Mouse (Mus musculus): ENCODE data around the gene Gpr12.
"Not testable (repeated sequence)": the region's sequence is repeated elsewhere in the genome, so short reads cannot be mapped to it uniquely, and the experiment has no call there.

Gene Gpr12

GRCm38 (mm10) chr5:146596612-146597502 lies 11.8 kb upstream of the Gpr12 start:
- no peaks in the 10 kb centered on the region for H3K36me3 ChIP-seq (ENCODE audit: insufficient read depth, low read length)
- H3K4me1 ChIP-seq (replicated peaks; ENCODE audit: low read depth, low read length) = peaks cover 13% of the 10 kb centered on the region
- no peaks in the 10 kb centered on the region for H3K27me3 ChIP-seq (ENCODE audit: insufficient read depth, low read length)
- TF ChIP-seq POU5F1 (IDR thresholded peaks at IDR 0.05; ENCODE audit: borderline replicate concordance, low read length) = no peak
- no peak for TF ChIP-seq NANOG (IDR thresholded peaks at IDR 0.05; ENCODE audit: borderline replicate concordance, low read length)
- no peak for TF ChIP-seq CTCF (conservative IDR thresholded peaks at IDR 0.05; ENCODE audit: low read length)
- H3K9me3 ChIP-seq (ENCODE audit: low read length) = peaks cover 12% of the 10 kb centered on the region; the same call in 1 of the 2 replicates
- H3K4me3 ChIP-seq (replicated peaks; ENCODE audit: low read length) = no peak overlapping the region

DNA sequence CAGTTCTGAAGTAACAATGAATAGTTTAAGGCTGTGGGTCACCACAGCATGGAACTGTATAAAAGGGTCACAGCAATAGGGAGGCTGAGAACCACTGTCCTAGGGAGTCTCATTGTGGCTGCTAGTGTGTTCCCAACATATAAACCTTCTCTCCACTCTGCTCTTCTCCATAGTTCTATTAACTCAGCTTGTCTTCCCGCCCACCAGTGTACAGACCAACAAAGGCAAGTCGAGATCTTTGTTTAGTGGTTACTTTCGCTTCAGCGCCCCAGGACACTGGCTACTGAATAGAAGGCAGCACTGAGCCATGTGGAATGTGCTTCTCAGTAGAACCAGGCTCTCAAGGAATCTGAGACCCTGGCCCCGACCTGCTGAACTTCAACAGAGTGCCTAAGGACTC lies 7.5 kb upstream of the Gpr12 start:
- Histone ChIP-seq H3K4me1 (replicated peaks; ENCODE audit: low read depth, low read length) (peaks cover 41% of the 10 kb centered on the region), H3K9me3 (ENCODE audit: low read length) (peaks cover 8% of the 10 kb centered on the region; the same call in 1 of the 2 replicates), H3K4me3 (replicated peaks; ENCODE audit: low read length) (no peak overlapping the region), H3K27me3 (ENCODE audit: insufficient read depth, low read length) (peaks cover 9% of the 10 kb centered on the region), H3K36me3 (ENCODE audit: insufficient read depth, low read length) (no peaks in the 10 kb centered on the region)
- TF ChIP-seq CTCF (conservative IDR thresholded peaks at IDR 0.05; ENCODE audit: low read length) (no peak), POU5F1 (IDR thresholded peaks at IDR 0.05; ENCODE audit: borderline replicate concordance, low read length) (no peak), NANOG (IDR thresholded peaks at IDR 0.05; ENCODE audit: borderline replicate concordance, low read length) (no peak)

- Histone ChIP-seq H3K36me3 (ENCODE audit: insufficient read depth, low read length) (no peaks in the 10 kb centered on the region), H3K9me3 (ENCODE audit: low read length) (peaks cover 8% of the 10 kb centered on the region; the same call in 1 of the 2 replicates), H3K4me1 (replicated peaks; ENCODE audit: low read depth, low read length) (peaks cover 43% of the 10 kb centered on the region), H3K4me3 (replicated peaks; ENCODE audit: low read length) (no peak overlapping the region), H3K27me3 (ENCODE audit: insufficient read depth, low read length) (peaks cover 12% of the 10 kb centered on the region)
- TF ChIP-seq POU5F1 (IDR thresholded peaks at IDR 0.05; ENCODE audit: borderline replicate concordance, low read length) (no peak), NANOG (IDR thresholded peaks at IDR 0.05; ENCODE audit: borderline replicate concordance, low read length) (no peak), CTCF (conservative IDR thresholded peaks at IDR 0.05; ENCODE audit: low read length) (no peak)
Observed at GRCm38 (mm10) chr5:146591636-146592035, 6.6 kb upstream of the Gpr12 start.

DNA sequence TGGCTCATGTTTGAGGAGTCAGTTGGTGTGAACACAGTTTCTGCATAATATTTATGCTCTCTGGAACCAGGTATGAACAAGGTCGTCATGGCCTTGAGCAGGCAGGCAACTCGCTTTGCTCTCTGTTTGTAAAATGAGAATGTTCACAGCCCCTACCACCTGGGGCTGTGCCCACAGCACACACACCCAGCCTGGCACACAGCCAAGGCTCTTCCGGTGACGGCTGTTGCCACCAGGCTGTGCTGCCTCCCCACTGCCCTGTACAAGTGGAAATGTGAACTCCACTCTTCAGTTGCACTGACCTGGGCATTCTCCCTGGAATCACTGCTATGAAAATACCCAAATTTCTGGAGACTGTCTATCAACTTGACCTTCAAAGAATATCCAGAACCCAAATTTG lies 5.9 kb upstream of the Gpr12 start:
- Histone ChIP-seq H3K4me1 (replicated peaks; ENCODE audit: low read depth, low read length) (peaks cover 48% of the 10 kb centered on the region), H3K36me3 (ENCODE audit: insufficient read depth, low read length) (no peaks in the 10 kb centered on the region), H3K27me3 (ENCODE audit: insufficient read depth, low read length) (peaks cover 18% of the 10 kb centered on the region), H3K4me3 (replicated peaks; ENCODE audit: low read length) (no peak overlapping the region), H3K9me3 (ENCODE audit: low read length) (peaks cover 8% of the 10 kb centered on the region; the same call in 1 of the 2 replicates)
- TF ChIP-seq POU5F1 (IDR thresholded peaks at IDR 0.05; ENCODE audit: borderline replicate concordance, low read length) = no peak
- TF ChIP-seq CTCF (conservative IDR thresholded peaks at IDR 0.05; ENCODE audit: low read length) = no peak
- TF ChIP-seq NANOG (IDR thresholded peaks at IDR 0.05; ENCODE audit: borderline replicate concordance, low read length) = no peak

DNA sequence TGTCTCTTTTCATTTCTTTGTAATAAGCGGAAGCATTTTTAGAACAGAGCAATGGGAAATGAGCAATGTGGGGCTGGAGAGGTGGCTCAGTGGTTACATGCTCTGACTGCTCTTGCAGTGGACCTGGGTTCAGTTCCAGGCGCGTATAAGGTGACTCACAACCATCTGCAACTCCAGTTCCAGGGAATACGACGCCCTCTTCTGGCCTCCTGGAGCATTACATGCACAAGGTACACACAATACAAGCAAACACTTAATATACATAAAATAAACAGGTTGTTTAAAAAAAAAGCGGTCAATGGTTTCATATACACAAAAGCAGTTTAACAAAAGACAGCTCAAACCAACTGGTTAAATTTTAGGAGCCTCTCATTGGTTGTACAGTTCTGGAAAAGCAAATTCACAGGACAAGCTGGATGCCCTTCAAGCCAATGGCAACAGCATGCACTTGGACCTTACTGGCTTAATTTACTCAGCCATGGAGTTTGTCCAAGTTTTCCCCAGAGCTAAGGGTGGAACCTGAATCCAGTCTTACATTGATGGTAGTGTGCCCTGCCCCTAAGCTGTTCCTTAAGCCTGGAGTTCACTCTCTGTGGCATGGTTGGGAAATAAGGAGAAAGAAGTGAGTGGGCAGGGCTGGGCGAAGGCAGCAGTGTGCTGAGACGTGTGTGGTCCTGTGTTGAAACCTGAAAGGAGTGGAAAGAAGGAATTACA lies 1.5 kb upstream of the Gpr12 start:
- Histone ChIP-seq H3K4me1 (replicated peaks; ENCODE audit: low read depth, low read length) (peaks cover 59% of the 10 kb centered on the region), H3K4me3 (replicated peaks; ENCODE audit: low read length) (no peak overlapping the region), H3K27me3 (ENCODE audit: insufficient read depth, low read length) (peaks cover 51% of the 10 kb centered on the region), H3K9me3 (ENCODE audit: low read length) (no peaks in the 10 kb centered on the region), H3K36me3 (ENCODE audit: insufficient read depth, low read length) (no peaks in the 10 kb centered on the region)
- TF ChIP-seq POU5F1 (IDR thresholded peaks at IDR 0.05; ENCODE audit: borderline replicate concordance, low read length) (no peak), CTCF (conservative IDR thresholded peaks at IDR 0.05; ENCODE audit: low read length) (peak; percentile 56), NANOG (IDR thresholded peaks at IDR 0.05; ENCODE audit: borderline replicate concordance, low read length) (no peak)

- H3K27me3 ChIP-seq (ENCODE audit: insufficient read depth, low read length) = peaks cover 51% of the 10 kb centered on the region
- no peaks in the 10 kb centered on the region for H3K9me3 ChIP-seq (ENCODE audit: low read length)
- peaks cover 46% of the 10 kb centered on the region for H3K4me1 ChIP-seq (replicated peaks; ENCODE audit: low read depth, low read length)
- H3K4me3 ChIP-seq (replicated peaks; ENCODE audit: low read length) = peak overlapping the region; percentile 80
- no peaks in the 10 kb centered on the region for H3K36me3 ChIP-seq (ENCODE audit: insufficient read depth, low read length)
- TF ChIP-seq NANOG (IDR thresholded peaks at IDR 0.05; ENCODE audit: borderline replicate concordance, low read length) = no peak
- no peak for TF ChIP-seq CTCF (conservative IDR thresholded peaks at IDR 0.05; ENCODE audit: low read length)
- no peak for TF ChIP-seq POU5F1 (IDR thresholded peaks at IDR 0.05; ENCODE audit: borderline replicate concordance, low read length)
Observed at GRCm38 (mm10) chr5:146585307-146585651, 240 bp upstream of the Gpr12 start.

DNA sequence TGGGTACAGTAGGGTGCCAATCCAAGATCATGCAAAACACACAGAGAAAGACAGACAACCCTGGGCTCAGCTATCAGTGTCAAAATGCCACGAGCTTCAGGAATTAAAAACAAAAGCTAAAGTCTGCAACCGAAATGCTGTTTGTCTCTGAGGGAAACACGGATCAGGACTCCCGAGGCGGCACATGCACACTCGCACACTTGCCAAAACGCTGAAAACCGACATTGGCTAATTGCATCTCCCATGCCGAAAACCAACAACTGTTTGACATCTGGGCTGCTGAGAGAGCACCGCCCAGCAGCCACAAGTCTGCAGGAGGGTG lies 922 bp downstream of the Gpr12 start:
- H3K27me3 ChIP-seq (ENCODE audit: insufficient read depth, low read length) = peaks cover 51% of the 10 kb centered on the region
- peaks cover 35% of the 10 kb centered on the region for H3K4me1 ChIP-seq (replicated peaks; ENCODE audit: low read depth, low read length)
- no peaks in the 10 kb centered on the region for H3K9me3 ChIP-seq (ENCODE audit: low read length)
- H3K4me3 ChIP-seq (replicated peaks; ENCODE audit: low read length) = peak overlapping the region; percentile 80
- TF ChIP-seq POU5F1 (IDR thresholded peaks at IDR 0.05; ENCODE audit: borderline replicate concordance, low read length) (no peak), NANOG (IDR thresholded peaks at IDR 0.05; ENCODE audit: borderline replicate concordance, low read length) (no peak), CTCF (conservative IDR thresholded peaks at IDR 0.05; ENCODE audit: low read length) (no peak)
- no peaks in the 10 kb centered on the region for H3K36me3 ChIP-seq (ENCODE audit: insufficient read depth, low read length)

GRCm38 (mm10) chr5:146576668-146577067 lies 8.4 kb downstream of the Gpr12 start:
- H3K36me3 ChIP-seq (ENCODE audit: insufficient read depth, low read length) = no peaks in the 10 kb centered on the region
- peaks cover 6% of the 10 kb centered on the region; the same call in 1 of the 2 replicates for H3K27me3 ChIP-seq (ENCODE audit: insufficient read depth, low read length)
- TF ChIP-seq CTCF (conservative IDR thresholded peaks at IDR 0.05; ENCODE audit: low read length) (peak; percentile 65), POU5F1 (IDR thresholded peaks at IDR 0.05; ENCODE audit: borderline replicate concordance, low read length) (no peak)
- H3K4me3 ChIP-seq (replicated peaks; ENCODE audit: low read length) = no peak overlapping the region
- no peaks in the 10 kb centered on the region for H3K9me3 ChIP-seq (ENCODE audit: low read length)
- H3K4me1 ChIP-seq (replicated peaks; ENCODE audit: low read depth, low read length) = no peaks in the 10 kb centered on the region

GRCm38 (mm10) chr5:146572735-146573042 lies 12.3 kb downstream of the Gpr12 start:
- not testable (repeated sequence) for H3K27me3 ChIP-seq (ENCODE audit: insufficient read depth, low read length); H3K9me3 ChIP-seq (ENCODE audit: low read length); H3K36me3 ChIP-seq (ENCODE audit: insufficient read depth, low read length); H3K4me1 ChIP-seq (replicated peaks; ENCODE audit: low read depth, low read length); H3K4me3 ChIP-seq (replicated peaks; ENCODE audit: low read length)

DNA sequence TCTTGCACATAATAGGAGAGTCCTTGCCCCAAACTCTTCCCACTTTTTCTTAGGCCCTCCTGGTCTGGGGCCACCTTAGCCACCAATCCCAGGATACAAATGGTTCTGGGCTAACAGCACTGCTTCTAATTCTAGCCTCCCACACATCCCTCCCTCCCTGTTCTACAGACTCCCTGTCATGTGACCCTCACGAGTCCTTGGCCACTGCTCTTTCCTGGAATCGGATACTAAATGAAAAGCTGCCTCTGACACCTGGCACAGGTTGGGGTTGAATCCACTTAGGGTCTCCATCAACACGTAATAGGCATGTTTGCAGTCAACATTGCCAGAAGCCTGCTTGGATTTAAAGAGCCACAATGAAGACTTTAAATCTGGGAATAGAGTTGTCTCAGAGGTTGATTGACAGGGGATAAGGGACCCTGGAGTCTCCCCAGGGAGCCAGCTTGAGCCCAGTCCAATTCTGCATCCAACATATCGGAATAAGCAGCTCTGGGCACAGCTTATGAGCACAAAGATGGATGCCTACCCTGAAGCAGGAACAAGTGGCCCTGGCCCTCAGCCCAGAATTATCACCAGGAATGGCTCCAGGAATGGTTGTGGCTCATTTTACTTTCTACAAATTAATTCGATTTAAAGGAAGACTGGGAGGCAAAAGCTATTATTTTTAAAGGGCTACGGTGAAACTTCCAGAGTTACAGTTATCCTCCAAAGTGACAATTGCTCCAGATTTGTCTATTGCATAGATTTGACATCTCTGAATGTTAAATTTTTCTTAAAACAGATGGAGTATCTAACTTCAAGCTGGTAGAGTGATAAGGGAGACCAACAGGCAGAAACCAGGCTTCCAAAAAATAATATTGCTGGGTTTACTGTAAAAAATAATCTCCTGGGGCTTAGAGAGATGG lies 13.0 kb downstream of the Gpr12 start:
- not testable (repeated sequence) for H3K9me3 ChIP-seq (ENCODE audit: low read length); H3K4me3 ChIP-seq (replicated peaks; ENCODE audit: low read length); H3K27me3 ChIP-seq (ENCODE audit: insufficient read depth, low read length); H3K4me1 ChIP-seq (replicated peaks; ENCODE audit: low read depth, low read length); H3K36me3 ChIP-seq (ENCODE audit: insufficient read depth, low read length)

DNA sequence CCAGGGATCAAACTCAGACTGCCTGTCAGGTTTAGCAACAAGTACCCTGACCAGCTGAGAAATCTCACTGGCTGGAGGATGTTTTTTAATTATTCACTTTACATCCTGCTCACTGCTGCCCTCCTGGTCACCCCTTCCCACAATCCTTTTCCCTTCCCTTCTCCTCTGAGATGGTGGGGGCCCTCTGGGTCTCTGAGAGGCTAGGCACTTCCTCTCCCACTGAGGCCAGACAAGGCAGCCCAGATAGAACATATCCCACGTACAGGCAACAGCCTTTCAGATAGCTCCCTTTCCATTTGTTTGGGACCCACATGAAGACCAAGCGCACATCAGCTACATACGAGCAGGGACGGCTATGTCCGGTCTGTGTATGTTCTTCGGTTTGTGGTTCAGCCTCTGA lies 14.9 kb downstream of the Gpr12 start:
- not testable (repeated sequence) for H3K4me3 ChIP-seq (replicated peaks; ENCODE audit: low read length); H3K4me1 ChIP-seq (replicated peaks; ENCODE audit: low read depth, low read length); H3K9me3 ChIP-seq (ENCODE audit: low read length); H3K36me3 ChIP-seq (ENCODE audit: insufficient read depth, low read length); H3K27me3 ChIP-seq (ENCODE audit: insufficient read depth, low read length)
